Mouse (Mus musculus) spleen, adult 2 months (tissue): ENCODE measurements at regions not wholly inside any gene's neighbourhood (a gene's known extent, or its start where the extent isn't known, plus 50 kb on each side); places are given as distances from the start of the nearest gene placed in this dataset.

Source experiments
- DNase-seq, 2 experiments: peaks; one replicate each; pipeline versions ENCODE4 v3.0.0 to v3.0.0-alpha.2; 2012 to 2021; ENCODE audit warnings: low spot score in 2 of 2, low read depth in 1 of 2
- H3K27ac ChIP-seq: fragments of 200-500 bp; 2 replicates; pipeline ENCODE4 v1.5.1; 2012; ENCODE audit warnings: low read length, inconsistent platforms; ENCODE audit not compliant: insufficient read depth
- H3K27me3 ChIP-seq: fragments of 200-500 bp; 2 replicates; pipeline ENCODE4 v1.6.1; 2012; ENCODE audit warnings: mild to moderate bottlenecking, moderate library complexity, low read length, inconsistent platforms; ENCODE audit not compliant: control insufficient read depth, insufficient read depth
- H3K36me3 ChIP-seq: fragments of 200-500 bp; 2 replicates; pipeline ENCODE4 v1.6.1; 2012; ENCODE audit warnings: mild to moderate bottlenecking, low read length, inconsistent platforms; ENCODE audit not compliant: control insufficient read depth, insufficient read depth
- H3K4me1 ChIP-seq: fragments of 200-500 bp; 2 replicates; pipeline ENCODE4 v1.6.1; 2011; ENCODE audit warnings: inconsistent platforms; ENCODE audit not compliant: control insufficient read depth, insufficient read depth, insufficient read length
- H3K4me3 ChIP-seq: fragments of 200-500 bp; 2 replicates; pipeline ENCODE4 v1.5.1; 2011; ENCODE audit warnings: mild to moderate bottlenecking, inconsistent platforms; ENCODE audit not compliant: insufficient read depth, insufficient read length; ENCODE audit errors: extremely low read depth
- CTCF ChIP-seq: fragments of 200-500 bp; IDR thresholded peaks from 2 replicates; pipeline ENCODE4 v1.5.1; 2011; ENCODE audit warnings: mild to moderate bottlenecking, inconsistent platforms; ENCODE audit not compliant: insufficient read depth, insufficient read length, insufficient replicate concordance; ENCODE audit errors: extremely low read depth
- POLR2A ChIP-seq: fragments of 200-500 bp; IDR thresholded peaks from 2 replicates; pipeline ENCODE4 v1.6.1; 2011; ENCODE audit warnings: low read depth, low read length, inconsistent platforms
- WGBS: fragments of 180-500 bp; shearing (Covaris S2); methylation state at CpG from one replicate; pipeline ENCODE4 v1.1.7; 2018; 5-methylcytosine and 5-hydroxymethylcytosine counted together

- H3K27ac ChIP-seq, result no peak overlapping the region
- 66% methylated on average over 4 of the region's 4 CpGs for WGBS
- H3K27me3 ChIP-seq, result no peaks in the 10 kb centered on the region
- no peak for DNase-seq
- no peak overlapping the region for H3K4me3 ChIP-seq
- no peaks in the 10 kb centered on the region for H3K36me3 ChIP-seq
- H3K4me1 ChIP-seq, result no peaks in the 10 kb centered on the region
- TF ChIP-seq CTCF (no peak), POLR2A (no peak)
These were observed 170.3 kb upstream of the Fstl4 start for GRCm38 (mm10) chr11:52594092-52594491.

- WGBS, result 82% methylated on average over 6 of the region's 6 CpGs
- no peak for DNase-seq
- H3K27ac ChIP-seq, result no peak overlapping the region
- H3K4me1 ChIP-seq, result no peaks in the 10 kb centered on the region
- H3K27me3 ChIP-seq, result no peaks in the 10 kb centered on the region
- H3K4me3 ChIP-seq, result no peak overlapping the region
- TF ChIP-seq POLR2A, result no peak
- no peaks in the 10 kb centered on the region for H3K36me3 ChIP-seq
These were observed 163.2 kb upstream of the Fstl4 start for GRCm38 (mm10) chr11:52601196-52601595.

- Histone ChIP-seq H3K27ac (no peak overlapping the region), H3K4me1 (no peaks in the 10 kb centered on the region), H3K27me3 (no peaks in the 10 kb centered on the region), H3K36me3 (no peaks in the 10 kb centered on the region), H3K4me3 (no peak overlapping the region)
- TF ChIP-seq CTCF, result no peak
- no peak for TF ChIP-seq POLR2A
- WGBS, result 84% methylated on average over 15 of the region's 15 CpGs
- DNase-seq, result no peak
These were observed 162.3 kb upstream of the Fstl4 start for GRCm38 (mm10) chr11:52602061-52602561.

- no peak for TF ChIP-seq CTCF
- TF ChIP-seq POLR2A, result no peak
- DNase-seq, result no peak
- WGBS, result 78% methylated on average over 5 of the region's 5 CpGs
These were observed 161.6 kb upstream of the Fstl4 start for GRCm38 (mm10) chr11:52602796-52603195.

GRCm38 (mm10) chr11:52610681-52611165 is 153.7 kb upstream of the Fstl4 start:
- Histone ChIP-seq H3K4me3 (no peak overlapping the region), H3K36me3 (no peaks in the 10 kb centered on the region), H3K27me3 (no peaks in the 10 kb centered on the region), H3K4me1 (no peaks in the 10 kb centered on the region), H3K27ac (no peak overlapping the region)
- WGBS, result 83% methylated on average over 1 of the region's 1 CpGs
- TF ChIP-seq CTCF (no peak), POLR2A (no peak)
- DNase-seq, result no peak

More at GRCm38 (mm10) chr11:52602796-52603195, 161.6 kb upstream of the Fstl4 start:
- Histone ChIP-seq H3K27me3 (no peaks in the 10 kb centered on the region), H3K36me3 (no peaks in the 10 kb centered on the region), H3K4me3 (no peak overlapping the region), H3K4me1 (no peaks in the 10 kb centered on the region), H3K27ac (no peak overlapping the region)

GRCm38 (mm10) chr11:52615622-52616021 is 148.8 kb upstream of the Fstl4 start:
- H3K27me3 ChIP-seq, result no peaks in the 10 kb centered on the region
- no peak overlapping the region for H3K4me3 ChIP-seq
- H3K27ac ChIP-seq, result no peak overlapping the region
- no peaks in the 10 kb centered on the region for H3K36me3 ChIP-seq
- WGBS, result 81% methylated on average over 4 of the region's 4 CpGs
- no peak for DNase-seq
- H3K4me1 ChIP-seq, result peaks cover 4% of the 10 kb centered on the region; the same call in 1 of the 2 replicates
- no peak for TF ChIP-seq POLR2A
- TF ChIP-seq CTCF, result no peak

- peak overlapping the region; percentile 17 for H3K4me3 ChIP-seq
- H3K4me1 ChIP-seq, result peaks cover 4% of the 10 kb centered on the region; the same call in 1 of the 2 replicates
- H3K36me3 ChIP-seq, result no peaks in the 10 kb centered on the region
- DNase-seq, result no peak
- no peaks in the 10 kb centered on the region for H3K27me3 ChIP-seq
- TF ChIP-seq POLR2A (no peak), CTCF (no peak)
- WGBS, result 41% methylated on average over 9 of the region's 9 CpGs
- no peak overlapping the region for H3K27ac ChIP-seq
These were observed 145.8 kb upstream of the Fstl4 start for GRCm38 (mm10) chr11:52618646-52619045.
